Mouse (Mus musculus) CD8-positive naive resting alpha-beta T cell, adult 2 months (primary cell): ENCODE results near the gene Tes.

ENCODE experiments used
- DNase-seq, 2 experiments: peaks; one replicate each; pipeline ENCODE4 v3.0.0; 2022; ENCODE audit warnings: low read depth in 2 of 2, low spot score in 2 of 2

Gene Tes

DNA sequence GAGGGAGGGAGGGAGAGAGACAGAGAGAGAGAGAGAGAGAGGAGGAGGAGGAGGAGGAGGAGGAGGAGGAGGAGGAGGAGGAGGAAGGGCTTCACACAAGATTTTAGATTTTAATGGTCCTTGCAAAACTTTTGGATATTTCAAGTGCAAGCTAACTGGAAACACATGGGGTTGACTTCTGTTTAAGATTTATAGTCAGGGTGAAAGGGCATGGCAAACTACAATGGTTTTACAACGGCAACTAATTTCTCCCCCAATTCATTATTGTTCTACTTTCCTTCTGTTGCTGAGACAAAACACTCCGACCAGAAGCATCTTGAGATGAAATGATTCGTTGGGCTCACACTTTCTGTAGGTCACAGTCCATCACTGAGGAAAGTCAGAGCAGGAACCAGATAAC, 87.6 kb downstream of the Tes start:
- no peak for DNase-seq
